Mouse (Mus musculus): ENCODE measurements around the gene Olfr282.
A peak's percentile ranks its signal among the peaks of the same experiment; 100 is the strongest.
"Not testable (repeated sequence)": the region's sequence is repeated elsewhere in the genome, so short reads cannot be mapped to it uniquely, and the experiment has no call there.

Olfr282 gene

DNA sequence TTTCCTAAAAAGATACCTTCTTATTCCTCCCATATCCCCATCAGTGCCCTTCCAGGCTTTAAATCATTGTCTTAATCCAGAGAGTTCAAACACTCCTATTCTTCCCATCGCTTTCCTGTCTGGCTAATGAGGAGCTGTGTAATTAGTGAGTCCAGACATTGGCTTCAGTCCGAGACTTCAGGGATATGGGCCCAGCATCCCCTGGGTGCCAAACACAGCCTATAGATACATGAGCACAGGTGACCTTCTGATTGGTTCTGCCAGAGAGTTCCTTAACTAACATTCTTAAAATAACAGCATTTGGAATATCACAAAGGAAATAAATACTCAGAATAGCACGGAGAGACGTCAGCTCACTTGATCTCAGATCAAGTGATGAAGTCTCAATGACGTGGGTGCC lies at the start of gene Olfr282:
Olfr282 (plus strand) TSS at position 301 of the 400 bp plus-strand sequence.
- not testable (repeated sequence) for DNase-seq (ENCODE audit: low read depth, low spot score)

- DNase-seq (ENCODE audit: low read depth, low spot score), result no peak
Observed at GRCm38 (mm10) chr15:98387621-98388020, 43.4 kb upstream of the Olfr282 start.

GRCm38 (mm10) chr15:98389796-98390195 lies 41.2 kb upstream of the Olfr282 start:
- DNase-seq (ENCODE audit: low read depth, low spot score), result peak; percentile 47

DNA sequence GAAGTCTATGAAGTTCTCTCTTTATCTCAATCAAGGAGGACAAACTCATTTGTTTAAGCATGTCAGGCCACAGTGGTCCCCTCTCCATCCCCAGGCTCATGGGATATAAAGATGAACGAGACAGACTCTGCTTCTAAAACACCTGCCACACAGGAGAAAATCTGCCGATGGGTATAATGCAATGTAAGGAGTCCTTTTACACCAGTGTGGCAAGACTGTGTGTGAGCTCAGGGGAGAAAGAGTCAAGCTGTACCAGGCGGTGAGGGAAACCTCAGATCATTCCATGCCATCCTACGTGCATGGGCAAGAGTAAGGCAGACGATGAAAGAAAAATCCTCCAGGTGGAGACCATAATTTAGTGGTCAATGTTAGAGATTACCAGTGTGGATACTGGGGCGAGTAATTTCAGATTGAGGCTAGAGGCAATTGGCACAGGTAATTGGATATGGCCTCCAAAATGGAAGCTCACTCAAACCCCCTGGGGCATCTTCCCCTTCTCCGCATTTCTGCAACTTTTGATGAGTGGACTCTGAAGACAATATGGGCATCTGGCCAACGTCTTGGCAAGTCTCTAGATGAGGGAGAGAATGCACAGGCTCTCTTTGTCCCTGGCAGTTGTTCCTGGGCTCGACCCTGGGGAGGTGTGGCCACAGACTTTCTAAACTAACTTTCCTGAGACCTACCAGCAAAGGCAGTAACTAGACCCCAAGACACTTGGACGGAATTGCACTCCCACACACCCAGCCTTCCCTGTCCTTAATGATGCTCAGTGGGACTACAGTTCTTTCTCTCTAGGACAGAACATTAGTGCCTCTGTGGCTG lies 39.7 kb upstream of the Olfr282 start:
- no peak for DNase-seq (ENCODE audit: low read depth, low spot score)

DNA sequence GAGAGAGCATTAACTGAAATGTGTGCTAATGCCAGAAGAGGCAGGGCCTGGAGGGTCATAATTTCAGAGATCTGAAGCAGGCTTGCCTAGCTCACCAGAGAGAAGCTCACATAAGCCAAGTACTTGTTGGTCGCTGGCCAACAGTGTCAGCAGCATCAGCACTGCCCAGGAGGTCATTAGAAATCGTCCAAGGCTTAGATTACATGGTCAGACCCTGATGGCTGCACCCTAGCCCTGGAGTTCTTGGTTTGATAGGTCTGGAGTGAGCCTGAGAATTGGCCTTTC lies 39.2 kb upstream of the Olfr282 start:
- DNase-seq (ENCODE audit: low read depth, low spot score), result no peak

DNA sequence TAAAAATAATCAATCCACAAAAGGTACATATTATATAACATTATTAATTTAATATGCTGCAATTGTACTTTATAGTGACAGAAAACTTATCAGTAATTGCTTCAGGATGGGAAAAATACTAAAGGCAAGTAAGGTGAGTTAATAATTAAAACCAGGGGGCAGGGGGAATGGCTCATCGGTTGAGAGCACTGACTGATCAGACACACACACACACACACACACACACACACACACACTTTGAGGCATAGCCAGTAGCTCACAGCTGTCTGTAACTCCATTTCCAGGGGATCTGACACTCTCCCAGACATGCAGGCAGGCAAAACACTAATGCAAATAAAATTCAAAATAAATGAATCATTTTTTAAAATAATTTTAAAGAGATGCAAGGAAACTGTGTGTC lies 33.9 kb upstream of the Olfr282 start:
- DNase-seq (ENCODE audit: low read depth, low spot score), result no peak

- DNase-seq (ENCODE audit: low read depth, low spot score), result no peak
Observed at GRCm38 (mm10) chr15:98402356-98402755, 28.7 kb upstream of the Olfr282 start.

- DNase-seq (ENCODE audit: low read depth, low spot score), result no peak
Observed at GRCm38 (mm10) chr15:98408406-98409060, 22.5 kb upstream of the Olfr282 start.

DNA sequence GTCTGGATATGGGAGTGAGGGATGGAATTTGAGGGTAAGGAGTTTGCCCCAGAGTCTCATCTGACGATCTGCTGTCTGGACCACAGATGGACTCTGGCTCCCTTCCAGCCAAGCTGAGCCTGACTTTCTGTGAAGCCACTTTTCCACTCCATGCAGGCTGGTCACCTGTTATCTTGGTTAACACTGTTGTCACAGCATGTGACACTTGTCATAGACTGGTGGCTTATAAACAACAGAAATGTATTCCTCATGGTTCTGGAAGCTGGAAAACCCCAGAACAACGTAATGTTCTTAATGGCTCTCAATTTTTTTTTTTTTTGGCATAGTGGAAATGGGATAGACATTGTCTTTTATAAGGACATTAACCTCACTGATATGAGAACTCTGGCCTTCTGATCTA lies 21.4 kb upstream of the Olfr282 start:
- DNase-seq (ENCODE audit: low read depth, low spot score), result no peak

GRCm38 (mm10) chr15:98410249-98410648 lies 20.8 kb upstream of the Olfr282 start:
- no peak for DNase-seq (ENCODE audit: low read depth, low spot score)

GRCm38 (mm10) chr15:98415996-98416395 lies 15.0 kb upstream of the Olfr282 start:
- no peak for DNase-seq (ENCODE audit: low read depth, low spot score)

DNA sequence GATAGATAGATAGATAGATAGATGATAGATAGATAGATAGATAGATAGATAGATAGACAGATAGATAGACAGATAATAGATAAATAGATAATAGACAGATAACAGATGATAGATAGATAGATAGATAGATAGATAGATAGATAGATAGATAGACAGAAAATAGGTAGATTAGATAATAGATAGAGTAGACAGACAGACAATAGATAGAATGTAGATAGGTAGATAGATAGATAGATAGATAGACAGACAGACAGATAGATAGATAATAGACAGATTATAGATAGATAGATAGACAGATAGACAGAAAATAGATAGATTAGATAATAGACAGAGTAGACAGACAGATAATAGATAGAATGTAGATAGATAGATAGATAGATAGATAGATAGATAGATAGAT lies 14.2 kb upstream of the Olfr282 start:
- DNase-seq (ENCODE audit: low read depth, low spot score), result not testable (repeated sequence)

DNA sequence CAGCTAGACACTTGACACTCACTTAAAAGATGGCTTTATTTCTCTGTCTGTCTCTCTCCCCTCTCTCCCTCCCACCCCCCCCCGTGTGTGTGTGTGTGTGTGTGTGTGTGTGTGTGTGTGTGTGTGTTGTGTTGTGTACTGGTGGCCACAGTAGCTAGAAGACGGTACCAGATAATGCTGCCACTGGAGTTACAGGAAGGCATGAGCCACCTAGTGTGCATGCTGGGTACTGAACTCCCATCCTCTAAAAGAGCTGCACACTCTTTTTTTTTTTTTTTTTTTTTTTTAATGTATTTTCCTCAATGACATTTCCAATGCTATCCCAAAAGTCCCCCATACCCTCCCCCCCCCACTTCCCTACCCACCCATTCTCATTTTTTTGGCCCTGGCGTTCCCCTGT lies 13.7 kb upstream of the Olfr282 start:
- DNase-seq (ENCODE audit: low read depth, low spot score), result not testable (repeated sequence)

GRCm38 (mm10) chr15:98418096-98418495 lies 12.9 kb upstream of the Olfr282 start:
- no peak for DNase-seq (ENCODE audit: low read depth, low spot score)

- DNase-seq (ENCODE audit: low read depth, low spot score), result no peak
Observed at GRCm38 (mm10) chr15:98420897-98421296, 10.1 kb upstream of the Olfr282 start.

GRCm38 (mm10) chr15:98424326-98424725 lies 6.7 kb upstream of the Olfr282 start:
- DNase-seq (ENCODE audit: low read depth, low spot score), result no peak

- DNase-seq (ENCODE audit: low read depth, low spot score), result no peak
Observed at GRCm38 (mm10) chr15:98424753-98425152, 6.3 kb upstream of the Olfr282 start.

GRCm38 (mm10) chr15:98425188-98425587 lies 5.8 kb upstream of the Olfr282 start:
- no peak for DNase-seq (ENCODE audit: low read depth, low spot score)

GRCm38 (mm10) chr15:98444561-98444960 lies 13.5 kb downstream of the Olfr282 start:
- no peak for DNase-seq (ENCODE audit: low read depth, low spot score)

DNA sequence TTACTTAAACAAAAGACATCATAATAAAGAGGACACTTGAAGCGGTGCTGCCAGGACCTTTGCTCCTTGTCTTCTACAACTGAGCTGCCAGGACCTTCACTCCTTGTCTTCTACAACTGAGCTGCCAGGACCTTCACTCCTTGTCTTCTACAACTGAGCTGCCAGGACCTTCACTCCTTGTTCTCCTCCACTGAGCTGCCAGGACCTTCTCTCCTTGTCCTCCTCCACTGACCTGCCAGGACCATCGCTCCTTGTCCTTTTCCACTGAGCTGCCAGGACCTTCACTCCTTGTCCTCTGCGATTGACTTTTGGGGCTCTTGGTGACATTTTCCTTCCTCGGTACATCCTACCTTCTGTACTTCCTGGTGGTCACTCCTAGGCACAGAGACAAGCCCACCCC lies 17.5 kb downstream of the Olfr282 start:
- no peak for DNase-seq (ENCODE audit: low read depth, low spot score)

DNA sequence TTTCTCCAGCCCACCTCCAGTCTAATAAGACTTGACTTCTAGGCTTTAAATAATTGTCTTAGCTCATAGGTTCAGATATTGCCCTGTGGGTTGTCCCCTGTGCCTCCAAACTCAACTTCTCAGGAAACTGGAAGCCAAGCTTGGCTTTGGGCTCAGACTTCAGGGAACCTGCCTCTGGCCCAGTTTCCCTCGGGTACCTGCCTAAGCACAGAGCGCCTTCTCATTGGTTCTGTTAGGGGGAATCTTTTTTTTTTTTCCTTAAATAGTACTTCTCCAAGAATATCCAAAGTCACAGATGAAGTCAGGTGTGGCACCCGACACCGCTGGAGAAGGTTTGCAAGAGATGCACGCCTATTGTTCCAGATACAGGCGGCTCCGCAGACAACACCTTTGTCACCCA lies 21.3 kb downstream of the Olfr282 start, which contains the start of gene Olfr281:
Olfr281 (plus strand) TSS at position 301 of the 400 bp plus-strand sequence.
- DNase-seq (ENCODE audit: low read depth, low spot score), result no peak

GRCm38 (mm10) chr15:98469596-98469995 lies 38.6 kb downstream of the Olfr282 start, which contains the start of gene OR5BS1P:
Gene OR5BS1P, plus strand, starts transcription at chr15:98469896.
- DNase-seq (ENCODE audit: low read depth, low spot score), result no peak

GRCm38 (mm10) chr15:98471539-98471938 lies 40.5 kb downstream of the Olfr282 start:
- DNase-seq (ENCODE audit: low read depth, low spot score), result no peak

Measured in brain, embryonic 18.5 days (tissue).